Mouse (Mus musculus) forebrain, embryonic 14.5 days (tissue): ENCODE measurements around the gene Vmn2r29. TPM values are rescaled to one million over a fixed set of nuclear protein-coding genes. Genes with fewer than 3 reads are reported as not detected.

Experiments used
- ATAC-seq: fragments of 200-750 bp; cut with Nextera tagmentation; 2 replicates; pipeline ENCODE4 v1.8.0; 2017; ENCODE audit warnings: mild to moderate bottlenecking, moderate library complexity
- DNase-seq: peaks from one replicate; pipeline ENCODE4 v3.0.0-alpha.2; 2015; ENCODE audit warnings: low spot score
- H3K27ac ChIP-seq: fragments of 300-500 bp; sonication (generic); 2 replicates; pipeline ENCODE4 v1.5.1; 2014; ENCODE audit warnings: low read depth, mild to moderate bottlenecking, control low read depth, low read length, moderate library complexity
- H3K27me3 ChIP-seq: fragments of 300-500 bp; sonication (generic); replicated peaks from 2 replicates; pipeline ENCODE4 v1.6.1; 2014; ENCODE audit warnings: low read length, control low read depth, mixed read lengths; ENCODE audit not compliant: control insufficient read depth, insufficient read depth
- H3K36me3 ChIP-seq: fragments of 300-500 bp; sonication (generic); 2 replicates; pipeline ENCODE4 v1.6.1; 2014; ENCODE audit warnings: low read length, control low read depth; ENCODE audit not compliant: control insufficient read depth, insufficient read depth
- H3K4me1 ChIP-seq: fragments of 300-500 bp; sonication (generic); 2 replicates; pipeline ENCODE4 v1.6.1; 2014; ENCODE audit warnings: antibody characterized with exemption, low read length, control low read depth; ENCODE audit not compliant: control insufficient read depth, insufficient read depth
- H3K4me2 ChIP-seq: fragments of 300-500 bp; sonication (generic); 2 replicates; pipeline ENCODE4 v1.6.1; 2014; ENCODE audit warnings: mild to moderate bottlenecking, control low read depth, low read length
- H3K4me3 ChIP-seq: fragments of 300-500 bp; sonication (generic); 2 replicates; pipeline ENCODE4 v1.5.1; 2014; ENCODE audit warnings: low read depth, low read length, control low read depth
- H3K9ac ChIP-seq: fragments of 300-500 bp; sonication (generic); 2 replicates; pipeline ENCODE4 v1.6.1; 2014; ENCODE audit warnings: mild to moderate bottlenecking, low read length, control low read depth, moderate library complexity
- H3K9me3 ChIP-seq: fragments of 300-500 bp; sonication (generic); replicated peaks from 2 replicates; pipeline ENCODE4 v1.6.1; 2016; ENCODE audit warnings: low read length, control low read depth, mixed read lengths; ENCODE audit not compliant: control insufficient read depth
- WGBS: fragments of 180-500 bp; shearing (Covaris S2); extraction: QIAGEN DNeasy Blood & Tissue Kit; methylation state at CpG from one replicate; pipeline ENCODE4 v1.1.7; 2014; 5-methylcytosine and 5-hydroxymethylcytosine counted together
- polyA plus RNA-seq: library from polyadenylated mRNA; unstranded; fragments of >200 nt; fragmentation: Nextera tagmentation; extraction: Ambion mirVana; gene quantifications from 2 replicates; pipeline ENCODE4 v1.2.1, GENCODE M21; 2014

Gene Vmn2r29
- polyA plus RNA-seq, 1 experiment from 2014 or later, result 0.93 TPM

DNA sequence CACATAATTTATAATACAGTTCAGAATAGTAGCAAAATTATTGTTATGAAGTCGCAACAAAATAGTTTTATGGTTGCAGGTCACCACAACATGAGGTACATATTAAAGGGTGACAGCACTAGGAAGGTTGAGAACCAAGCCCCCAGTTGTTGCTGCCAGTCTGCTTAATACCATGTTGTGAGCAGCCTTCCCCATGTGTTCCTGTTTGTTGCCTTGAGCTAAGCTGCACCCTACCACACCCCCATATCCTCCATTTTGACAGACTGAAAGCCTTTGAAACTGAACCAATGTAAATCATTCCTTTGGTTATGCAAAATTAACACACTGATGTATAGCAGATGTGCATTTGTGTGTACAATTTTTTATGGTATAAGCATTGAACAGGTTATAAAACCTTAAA is 61.2 kb downstream of the Vmn2r29 start:
- peaks cover 22% of the 10 kb centered on the region for H3K36me3 ChIP-seq
- no peak overlapping the region for H3K27ac ChIP-seq
- ATAC-seq (no peak), DNase-seq (no peak)
- WGBS, result 90% methylated on average over 1 of the region's 1 CpGs
- no peak overlapping the region for H3K4me3 ChIP-seq
- no peaks in the 10 kb centered on the region for H3K4me1 ChIP-seq
- H3K9ac ChIP-seq, result no peak overlapping the region
- no peaks in the 10 kb centered on the region for H3K27me3 ChIP-seq
- H3K4me2 ChIP-seq, result no peak overlapping the region
- no peaks in the 10 kb centered on the region for H3K9me3 ChIP-seq

Other genes starting within 250 kb of the Vmn2r29 start
- gene Zfp954, start 125.8 kb downstream of the Vmn2r29 start, polyA plus RNA-seq, result 32.9 and 35.5 TPM in 2 replicates
- gene Zfp773, start 110.6 kb downstream of the Vmn2r29 start, polyA plus RNA-seq, result 11.3 and 13.7 TPM in 2 replicates
- gene Zfp418, start 76.0 kb downstream of the Vmn2r29 start, polyA plus RNA-seq, result 4.5 and 5.2 TPM in 2 replicates
- gene Zfp772, start 37.3 kb downstream of the Vmn2r29 start, polyA plus RNA-seq, result 10.4 and 10.5 TPM in 2 replicates
- gene Gm45844, start 31.0 kb upstream of the Vmn2r29 start, polyA plus RNA-seq, result 5.8 and 11.0 TPM in 2 replicates
- gene Clcn4, start 53.5 kb upstream of the Vmn2r29 start, polyA plus RNA-seq, result 104 and 142 TPM in 2 replicates
- gene Vmn2r30, start 90.3 kb upstream of the Vmn2r29 start, polyA plus RNA-seq, result not detected in 2 replicates
- not detected in 2 replicates for gene Gm45783, start 127.2 kb upstream of the Vmn2r29 start, polyA plus RNA-seq
- gene Vmn2r31, start 152.4 kb upstream of the Vmn2r29 start, polyA plus RNA-seq, result not detected in 2 replicates
- gene Vmn2r32, start 232.7 kb upstream of the Vmn2r29 start, polyA plus RNA-seq, result not detected in 2 replicates